Mouse (Mus musculus): ENCODE data around the gene Map2k6.

- TF ChIP-seq POLR2A (IDR thresholded peaks at IDR 0.05; ENCODE audit: borderline replicate concordance, insufficient read depth, low read length) (no peak), CTCF (IDR thresholded peaks at IDR 0.05; ENCODE audit: borderline replicate concordance, insufficient read depth, low read depth, low read length) (no peak)
Observed at GRCm38 (mm10) chr11:110460480-110460879, 61.6 kb downstream of the Map2k6 start.

Data from cerebellum, adult 2 months (tissue).